Mouse (Mus musculus): ENCODE measurements at regions not wholly inside any gene's neighbourhood (a gene's known extent, or its start where the extent isn't known, plus 50 kb on each side); places are given as distances from the start of the nearest gene placed in this dataset.
"Not testable (repeated sequence)": the region's sequence is repeated elsewhere in the genome, so short reads cannot be mapped to it uniquely, and the experiment has no call there.

DNA sequence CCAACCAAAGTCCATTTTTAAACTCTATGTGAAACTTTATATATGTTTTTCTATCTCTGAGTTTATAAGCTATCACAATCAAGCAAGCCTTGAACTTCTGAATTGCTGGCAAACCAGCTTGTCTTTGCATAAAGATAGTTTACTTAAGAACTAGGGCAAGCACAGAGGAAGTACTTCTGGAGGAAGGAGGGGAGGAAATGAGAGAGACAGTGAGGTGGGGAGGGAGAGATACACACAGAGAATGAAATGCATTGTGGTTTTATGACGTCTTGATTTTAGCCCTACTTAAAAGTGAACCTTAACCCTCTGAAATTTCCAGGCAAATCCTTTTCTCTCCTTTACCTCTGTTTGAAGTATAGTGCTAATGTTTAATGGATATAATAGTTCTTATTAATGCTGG, 421.0 kb downstream of the Hs3st1 start:
- DNase-seq, result no peak

GRCm38 (mm10) chr5:39325399-39325798, 429.9 kb downstream of the Hs3st1 start:
- DNase-seq, result no peak

DNA sequence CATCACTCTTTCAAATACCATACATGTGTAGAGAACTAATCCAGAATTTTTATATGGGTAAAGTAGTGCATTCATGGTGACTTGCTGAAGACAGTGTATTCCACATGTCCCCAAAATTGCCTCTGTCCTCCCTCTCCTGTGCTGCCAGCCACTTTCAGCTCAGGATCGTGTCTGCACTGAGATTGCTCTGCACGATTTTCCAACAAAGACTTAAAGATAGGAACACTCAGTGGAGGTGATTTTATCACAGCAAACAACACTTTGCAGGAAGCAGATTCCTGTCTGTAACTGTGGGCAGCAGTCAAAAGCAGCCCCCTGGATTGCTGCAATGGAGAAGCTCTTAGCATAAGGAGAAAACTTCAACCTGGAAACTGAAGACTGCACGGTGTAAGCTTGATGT, 438.8 kb downstream of the Hs3st1 start:
- DNase-seq, result no peak

GRCm38 (mm10) chr5:39311211-39311610, 434.6 kb upstream of the Clnk start:
- no peak for DNase-seq

DNA sequence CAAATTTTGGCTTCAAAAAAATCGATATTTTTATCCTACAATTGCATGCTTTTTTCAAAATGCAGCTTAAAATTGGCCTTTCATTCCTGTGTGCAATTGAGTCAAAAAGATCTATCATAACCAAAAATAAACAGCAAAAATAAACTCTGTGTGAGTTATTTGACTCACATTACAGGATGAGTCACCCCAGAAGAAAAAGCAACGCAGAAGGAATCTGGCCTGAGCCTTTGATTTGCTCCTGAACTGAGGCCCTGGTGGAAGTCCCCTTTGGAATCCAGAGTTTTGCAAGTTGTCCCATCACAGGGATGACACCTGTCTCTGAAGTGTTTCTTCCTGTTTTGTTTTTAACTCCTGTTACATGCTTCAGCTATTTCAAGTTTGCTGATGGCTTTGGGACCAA, 429.2 kb upstream of the Clnk start:
- DNase-seq, result no peak

- no peak for DNase-seq
Measured at GRCm38 (mm10) chr5:39292849-39293248, 416.2 kb upstream of the Clnk start.

DNA sequence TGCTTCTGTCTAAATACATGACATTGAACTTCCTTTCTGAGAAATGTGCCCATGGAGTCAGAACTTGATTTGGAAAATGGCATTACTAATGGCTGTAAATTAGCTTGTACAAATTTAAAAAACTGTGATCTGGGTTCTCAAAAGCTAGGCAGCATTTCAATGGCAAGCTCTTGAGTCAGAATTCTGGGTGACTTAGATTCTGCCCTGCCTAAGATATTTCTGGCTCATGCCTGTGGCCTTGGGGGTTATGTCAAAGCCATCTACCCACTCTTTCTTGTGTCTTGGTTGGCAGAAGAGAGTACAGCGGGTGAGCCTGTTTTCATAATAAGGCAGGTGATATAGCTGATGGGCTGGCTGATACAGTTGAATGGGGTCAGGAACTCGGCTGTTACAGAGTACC, 404.4 kb upstream of the Clnk start:
- no peak for DNase-seq

DNA sequence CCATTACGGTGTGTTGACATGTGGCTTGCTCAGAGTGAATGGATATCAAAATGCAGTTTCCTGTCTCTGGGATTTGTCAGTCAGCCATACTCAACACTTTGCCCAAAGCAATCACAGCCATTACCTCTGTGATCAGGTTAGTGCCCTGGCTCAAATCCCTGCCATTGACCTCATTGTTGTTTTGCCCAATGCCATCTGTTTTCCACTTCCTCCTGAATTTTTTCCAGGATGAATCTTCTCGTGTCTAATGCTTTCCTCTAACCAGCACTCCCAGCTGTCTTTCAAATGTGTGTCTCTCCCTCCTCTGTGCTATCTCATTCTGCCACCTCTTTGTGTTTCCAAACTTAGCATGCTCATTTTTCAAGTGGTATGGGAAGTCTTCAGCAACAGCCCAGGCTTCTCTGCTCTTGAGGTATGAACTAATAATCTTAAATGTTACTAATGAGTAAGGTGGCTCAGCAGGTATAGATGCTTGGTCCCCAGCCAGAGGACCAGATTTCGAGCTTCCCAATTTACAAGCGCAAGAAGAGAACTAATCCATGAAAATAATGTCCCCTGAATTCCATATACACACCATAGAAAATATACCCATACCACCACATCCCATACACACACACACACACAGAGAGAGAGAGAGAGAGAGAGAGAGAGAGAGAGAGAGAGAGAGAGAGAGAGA, 397.2 kb upstream of the Clnk start:
- no peak for DNase-seq

- no peak for DNase-seq
Measured at GRCm38 (mm10) chr5:39267106-39267505, 390.5 kb upstream of the Clnk start.

DNA sequence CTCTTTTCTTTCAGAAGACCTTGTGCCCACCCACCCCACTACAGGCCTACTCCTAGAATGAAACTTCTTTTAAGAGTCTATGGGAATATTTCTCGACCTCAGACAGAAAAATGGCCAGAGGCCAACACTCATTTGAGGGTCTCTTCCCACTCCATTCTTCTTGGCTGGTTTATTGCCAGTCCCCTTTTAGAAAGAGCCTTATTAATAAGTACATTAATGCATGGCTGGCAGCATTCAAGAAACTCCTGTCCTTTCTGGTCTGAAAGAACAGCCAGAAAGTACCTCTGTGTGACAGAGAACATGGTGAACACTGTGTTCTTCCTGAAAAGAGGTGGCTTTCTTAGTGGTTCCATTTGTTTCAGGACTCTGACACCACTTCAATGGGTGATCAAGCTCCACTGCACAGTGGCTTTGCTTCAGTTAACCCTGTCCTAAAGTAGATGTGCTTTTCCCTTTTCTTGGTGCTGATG, 384.1 kb upstream of the Clnk start:
- no peak for DNase-seq

GRCm38 (mm10) chr5:39257745-39258144, 381.1 kb upstream of the Clnk start:
- no peak for DNase-seq

GRCm38 (mm10) chr5:39252206-39252605, 375.6 kb upstream of the Clnk start:
- DNase-seq, result no peak

DNA sequence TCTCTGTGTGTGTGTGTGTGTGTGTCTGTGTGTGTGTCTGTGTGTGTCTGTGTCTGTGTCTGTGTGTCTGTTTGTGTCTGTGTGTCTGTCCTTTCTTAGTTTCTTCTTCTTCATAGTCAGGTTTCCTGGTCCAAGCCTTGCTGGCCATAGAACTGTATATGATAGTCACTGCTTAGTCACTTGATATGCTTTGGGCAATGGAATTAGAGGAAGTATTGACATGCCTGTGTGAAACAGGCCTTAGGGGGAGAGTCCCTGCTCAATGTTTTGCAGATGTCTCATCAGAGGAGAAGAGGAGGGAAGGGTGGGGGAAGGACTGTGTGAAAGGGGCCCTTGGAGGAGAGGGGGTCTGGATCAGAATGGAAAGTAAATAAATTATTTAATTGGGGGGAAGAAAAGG, 374.4 kb upstream of the Clnk start:
- no peak for DNase-seq

DNA sequence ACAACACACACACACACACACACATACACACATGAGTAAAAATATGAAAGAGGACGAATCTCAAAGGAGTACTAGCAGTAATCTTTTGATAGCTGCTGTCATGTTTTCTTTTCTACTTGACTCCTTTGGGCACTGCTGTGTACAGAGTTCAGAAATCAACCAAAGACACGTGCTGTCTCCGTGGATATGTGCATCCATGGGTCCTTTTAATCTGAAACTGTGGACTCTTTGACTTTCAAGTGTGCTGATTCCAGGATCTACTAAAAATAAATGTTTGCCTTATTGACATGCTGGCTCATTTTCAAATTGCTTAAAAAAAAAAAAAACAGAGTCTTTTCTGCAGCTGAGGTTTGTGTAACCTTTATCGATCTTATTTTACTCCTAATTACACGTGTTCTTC, 343.1 kb upstream of the Clnk start:
- DNase-seq, result no peak

- no peak for DNase-seq
Measured at GRCm38 (mm10) chr5:39216326-39216725, 339.7 kb upstream of the Clnk start.

GRCm38 (mm10) chr5:39215016-39215415, 338.4 kb upstream of the Clnk start:
- no peak for DNase-seq

- DNase-seq, result no peak
Measured at GRCm38 (mm10) chr5:39212550-39212949, 335.9 kb upstream of the Clnk start.

GRCm38 (mm10) chr5:39198856-39199255, 322.2 kb upstream of the Clnk start:
- DNase-seq, result no peak

DNA sequence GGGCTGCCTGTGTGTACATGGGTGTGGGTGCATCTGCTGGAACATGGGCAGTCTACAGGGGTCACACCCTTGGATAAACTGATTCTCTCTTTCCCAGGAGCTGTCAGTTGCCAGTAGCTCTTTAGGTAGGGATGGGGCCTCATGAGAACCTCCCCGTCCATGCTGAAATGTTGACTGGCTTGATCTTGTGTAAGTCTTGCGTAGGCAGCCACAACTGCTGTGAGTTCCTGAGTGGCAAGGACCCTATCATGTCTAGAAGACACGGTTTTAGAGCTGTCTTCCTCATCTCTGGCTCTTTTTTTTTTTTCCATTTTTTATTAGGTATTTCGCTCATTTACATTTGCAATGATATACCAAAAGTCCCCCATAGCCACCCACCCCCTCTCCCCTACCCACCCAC, 314.5 kb upstream of the Clnk start:
- not testable (repeated sequence) for DNase-seq

DNA sequence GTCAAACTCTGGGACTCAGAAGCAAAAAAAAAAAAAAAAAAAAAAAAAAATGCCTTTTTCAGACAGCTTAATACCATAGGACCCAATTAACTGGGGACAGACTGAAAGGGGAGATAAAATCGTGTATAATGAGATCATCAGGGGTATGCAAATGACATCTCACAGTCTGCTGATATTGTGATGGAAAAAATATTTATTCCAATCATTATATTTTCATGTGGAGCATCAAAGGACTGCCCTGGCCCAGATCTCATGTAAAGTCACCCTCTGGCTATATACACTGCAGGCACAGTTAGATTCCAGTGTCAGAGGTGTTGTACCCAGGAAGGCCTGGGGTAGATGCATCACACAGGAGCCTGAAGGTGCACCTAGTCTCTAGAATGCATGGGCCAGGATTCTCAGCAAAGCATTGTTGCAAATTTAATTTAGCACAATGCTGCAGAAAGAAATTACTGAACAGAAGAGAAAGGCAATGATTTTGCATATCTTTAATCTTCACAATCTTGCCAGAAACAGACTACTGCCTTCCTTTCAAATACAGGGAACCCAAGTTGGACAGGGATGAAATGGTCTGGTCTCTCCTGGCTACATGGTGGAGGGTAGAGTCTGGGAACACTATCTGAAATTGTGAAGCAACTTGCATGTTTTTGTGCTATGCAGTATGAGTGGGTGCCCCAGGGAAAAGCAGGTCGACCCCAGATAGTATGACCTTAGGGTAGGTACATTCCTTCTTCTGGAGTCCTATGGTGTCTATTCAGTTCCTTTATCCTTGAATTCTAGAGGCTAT, 305.2 kb upstream of the Clnk start:
- no peak for DNase-seq

GRCm38 (mm10) chr5:39181028-39181427, 304.4 kb upstream of the Clnk start:
- no peak for DNase-seq

GRCm38 (mm10) chr5:39177891-39178290, 301.3 kb upstream of the Clnk start:
- no peak for DNase-seq

DNA sequence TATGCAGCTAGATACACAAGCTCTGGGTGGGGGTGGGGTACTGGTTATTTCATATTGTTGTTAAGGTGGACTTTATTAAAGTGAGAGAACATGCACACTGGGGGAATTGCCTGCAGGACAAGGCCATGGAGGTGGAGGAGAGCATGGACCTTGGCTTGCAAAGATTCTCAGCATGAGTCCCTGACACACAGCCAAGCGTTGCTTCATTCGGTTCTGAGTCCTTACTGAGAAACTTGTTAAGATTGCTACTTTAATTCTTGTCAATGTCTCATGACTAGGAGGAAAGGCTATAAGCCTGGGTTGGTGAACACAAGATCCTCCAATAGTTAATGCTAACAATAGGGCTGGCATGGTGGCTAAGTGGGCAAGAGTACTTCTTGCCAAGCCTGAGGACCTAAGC, 300.3 kb upstream of the Clnk start:
- DNase-seq, result no peak

- DNase-seq, result no peak
Measured at GRCm38 (mm10) chr5:39173491-39173890, 296.9 kb upstream of the Clnk start.

DNA sequence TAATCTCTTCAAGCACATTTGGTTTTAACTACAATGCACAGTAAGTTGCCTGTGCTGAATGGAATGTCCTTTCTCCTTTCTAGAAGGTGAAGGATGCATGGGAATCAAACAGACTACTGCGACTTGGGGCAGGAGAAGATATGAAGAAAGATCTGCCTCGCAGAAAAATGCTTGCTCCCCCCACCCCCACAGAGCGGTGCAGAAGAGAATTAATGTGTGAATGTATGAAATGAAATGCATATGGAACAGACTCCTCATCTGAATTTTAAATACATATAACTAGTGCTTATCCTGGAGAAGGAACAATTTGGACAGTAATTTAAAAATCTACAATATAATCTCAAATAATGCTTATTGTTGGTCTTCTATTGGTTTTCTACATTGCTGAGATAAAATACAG, 283.0 kb upstream of the Clnk start:
- DNase-seq, result no peak

All from spleen, adult 18-20 months (tissue).